Mouse (Mus musculus): ENCODE measurements at regions not wholly inside any gene's neighbourhood (a gene's known extent, or its start where the extent isn't known, plus 50 kb on each side); places are given as distances from the start of the nearest gene placed in this dataset.

DNA sequence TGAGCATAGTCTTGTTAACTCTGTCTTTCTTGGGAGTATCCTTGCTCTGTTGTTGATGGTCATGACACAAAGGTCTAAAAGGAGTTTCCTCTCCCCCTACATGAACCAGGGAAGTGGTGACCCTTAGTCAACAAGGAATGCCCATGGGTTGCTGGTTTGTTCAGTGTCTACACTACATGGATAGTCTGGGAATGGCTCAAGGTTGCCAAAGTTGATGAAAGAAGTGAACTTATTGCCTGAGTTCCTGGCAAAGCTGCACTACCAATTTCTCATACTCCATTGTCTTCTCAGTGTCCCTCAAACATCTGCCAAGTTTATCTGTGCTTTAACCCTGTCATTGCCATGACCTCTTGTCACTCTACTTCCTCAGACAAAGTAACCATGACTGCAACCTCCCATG is 49.9 kb upstream of the Cd93 start:
- Histone ChIP-seq H3K27ac (ENCODE audit: low read length) (no peak overlapping the region), H3K4me3 (ENCODE audit: low read length) (no peak overlapping the region), H3K4me2 (ENCODE audit: low read depth, low read length) (no peak overlapping the region), H3K9me3 (replicated peaks; ENCODE audit: control insufficient read depth, low read length) (no peaks in the 10 kb centered on the region), H3K36me3 (ENCODE audit: control insufficient read depth, insufficient read depth) (no peaks in the 10 kb centered on the region), H3K27me3 (ENCODE audit: control insufficient read depth, insufficient read depth, low read length) (no peaks in the 10 kb centered on the region), H3K9ac (ENCODE audit: low read length) (no peak overlapping the region), H3K4me1 (ENCODE audit: control insufficient read depth, insufficient read depth, low read length) (peaks cover 3% of the 10 kb centered on the region; the same call in 1 of the 2 replicates)
- ATAC-seq (replicated peaks; ENCODE audit: extremely low read depth, insufficient read depth, low FRiP score) = no peak
